Mouse (Mus musculus) large intestine, adult 2 months (tissue): ENCODE results near the gene Mapk8ip2. TPM values are rescaled to one million over a fixed set of nuclear protein-coding genes. Genes with fewer than 3 reads are reported as not detected.

Experiments used
- polyA plus RNA-seq: library from polyadenylated mRNA; depleted of rRNA; stranded (reverse); fragments of >200 nt; gene quantifications from 2 replicates; pipeline ENCODE4 v1.2.3, GENCODE M21; 2012; rRNA removed

Gene Mapk8ip2
- polyA plus RNA-seq, 1 experiment, result 1.1 TPM

Other genes with a start within 250 kb of the Mapk8ip2 start
- 41.0 and 86.0 TPM in 2 replicates for gene Ppp6r2, start 242.4 kb upstream of the Mapk8ip2 start, polyA plus RNA-seq
- 145 and 152 TPM in 2 replicates for gene Sbf1, start 138.6 kb upstream of the Mapk8ip2 start, polyA plus RNA-seq
- gene Adm2, start 131.2 kb upstream of the Mapk8ip2 start, polyA plus RNA-seq, result 1.1 and 2.2 TPM in 2 replicates
- gene Miox, start 119.5 kb upstream of the Mapk8ip2 start, polyA plus RNA-seq, result 0.36 TPM in 1 of 2 replicates, not detected in the other
- gene Lmf2, start 98.3 kb upstream of the Mapk8ip2 start, polyA plus RNA-seq, result 26.3 and 28.9 TPM in 2 replicates
- 131 and 133 TPM in 2 replicates for gene Ncaph2, start 98.2 kb upstream of the Mapk8ip2 start, polyA plus RNA-seq
- gene Sco2, start 80.1 kb upstream of the Mapk8ip2 start, polyA plus RNA-seq, result 70.4 and 142 TPM in 2 replicates
- 5.5 and 30.9 TPM in 2 replicates for gene Tymp, start 76.9 kb upstream of the Mapk8ip2 start, polyA plus RNA-seq
- gene Odf3b, start 74.6 kb upstream of the Mapk8ip2 start, polyA plus RNA-seq, result 21.1 and 57.4 TPM in 2 replicates
- gene Klhdc7b, start 69.0 kb upstream of the Mapk8ip2 start, polyA plus RNA-seq, result 0.10 and 0.58 TPM in 2 replicates
- gene Syce3, start 43.4 kb upstream of the Mapk8ip2 start, polyA plus RNA-seq, result 0.51 and 0.89 TPM in 2 replicates
- gene Cpt1b, start 28.1 kb upstream of the Mapk8ip2 start, polyA plus RNA-seq, result 3.7 and 6.9 TPM in 2 replicates
- 0.57 and 0.67 TPM in 2 replicates for gene C730034F03Rik, start 24.3 kb upstream of the Mapk8ip2 start, polyA plus RNA-seq
- 0.68 and 1.4 TPM in 2 replicates for gene Gm44502, start 24.2 kb upstream of the Mapk8ip2 start, polyA plus RNA-seq
- 125 and 129 TPM in 2 replicates for gene Chkb, start 24.0 kb upstream of the Mapk8ip2 start, polyA plus RNA-seq
- 16.9 and 27.7 TPM in 2 replicates for gene Arsa, start 23.5 kb downstream of the Mapk8ip2 start, polyA plus RNA-seq
- gene Shank3, start 45.7 kb downstream of the Mapk8ip2 start, polyA plus RNA-seq, result 3.0 and 5.5 TPM in 2 replicates
- 0.19 and 0.40 TPM in 2 replicates for gene Acr, start 114.4 kb downstream of the Mapk8ip2 start, polyA plus RNA-seq
- 6.2 and 7.2 TPM in 2 replicates for gene Rabl2, start 138.0 kb downstream of the Mapk8ip2 start, polyA plus RNA-seq